Mouse (Mus musculus) megakaryocyte-erythroid progenitor cell, adult 5 weeks (primary cell): ENCODE data around the gene Ehmt1. TPM values are rescaled to one million over a fixed set of nuclear protein-coding genes. Genes with fewer than 3 reads are reported as not detected.

Experiments
- polyA plus RNA-seq: library from polyadenylated mRNA; stranded (reverse); fragments of >175 nt; gene quantifications from 2 replicates; pipeline ENCODE4 v1.2.3, GENCODE M21; 2012

Gene Ehmt1
- polyA plus RNA-seq, result 81.3 and 86.0 TPM in 2 replicates

GRCm38 (mm10) chr2:24918930-24919838, at the start of gene Ehmt1:
Gene Ehmt1, minus strand, starts transcription at chr2:24919614.

GRCm38 (mm10) chr2:24962304-24963000, 43.0 kb upstream of the Ehmt1 start, which contains the start of gene Dph7:
Gene Dph7, plus strand, starts transcription at chr2:24962400.

GRCm38 (mm10) chr2:24949421-24950188, 30.2 kb upstream of the Ehmt1 start, which contains the start of gene Zmynd19:
Gene Zmynd19, plus strand, starts transcription at chr2:24949792.

GRCm38 (mm10) chr2:24935057-24935796, 15.8 kb upstream of the Ehmt1 start, which contains the start of gene Arrdc1:
Gene Arrdc1, minus strand, starts transcription at chr2:24935252.

GRCm38 (mm10) chr2:24763115-24763557, 156.3 kb downstream of the Ehmt1 start, which contains the start of gene Cacna1b:
Gene Cacna1b, minus strand, starts transcription at chr2:24763152.

Other genes with a start within 250 kb of the Ehmt1 start
- gene Cacna1b, start 156.5 kb downstream of the Ehmt1 start, polyA plus RNA-seq, result 0.29 and 0.36 TPM in 2 replicates
- gene Arrdc1, start 15.6 kb upstream of the Ehmt1 start, polyA plus RNA-seq, result 89.7 and 94.3 TPM in 2 replicates
- gene Zmynd19, start 30.2 kb upstream of the Ehmt1 start, polyA plus RNA-seq, result 11.1 and 13.2 TPM in 2 replicates
- gene Dph7, start 42.8 kb upstream of the Ehmt1 start, polyA plus RNA-seq, result 20.1 and 24.2 TPM in 2 replicates
- 47.1 and 48.8 TPM in 2 replicates for gene Mrpl41, start 55.5 kb upstream of the Ehmt1 start, polyA plus RNA-seq
- gene Pnpla7, start 56.4 kb upstream of the Ehmt1 start, polyA plus RNA-seq, result 11.5 and 13.6 TPM in 2 replicates
- gene Nsmf, start 134.7 kb upstream of the Ehmt1 start, polyA plus RNA-seq, result 19.1 and 31.9 TPM in 2 replicates
- gene Entpd8, start 160.7 kb upstream of the Ehmt1 start, polyA plus RNA-seq, result not detected in 2 replicates
- gene Noxa1, start 175.5 kb upstream of the Ehmt1 start, polyA plus RNA-seq, result 0.03 and 0.15 TPM in 2 replicates